Mouse (Mus musculus) stomach, postnatal 0 days (tissue): ENCODE data around the gene Tagln2.

ENCODE experiments used
- CTCF ChIP-seq: IDR thresholded peaks from 2 replicates; pipeline ENCODE4 v1.5.1; 2016; ENCODE audit warnings: antibody characterized with exemption, low read depth, mild to moderate bottlenecking, moderate library complexity
- EP300 ChIP-seq: optimal IDR thresholded peaks from 2 replicates; pipeline ENCODE3; 2016; ENCODE audit warnings: antibody characterized with exemption

DNA sequence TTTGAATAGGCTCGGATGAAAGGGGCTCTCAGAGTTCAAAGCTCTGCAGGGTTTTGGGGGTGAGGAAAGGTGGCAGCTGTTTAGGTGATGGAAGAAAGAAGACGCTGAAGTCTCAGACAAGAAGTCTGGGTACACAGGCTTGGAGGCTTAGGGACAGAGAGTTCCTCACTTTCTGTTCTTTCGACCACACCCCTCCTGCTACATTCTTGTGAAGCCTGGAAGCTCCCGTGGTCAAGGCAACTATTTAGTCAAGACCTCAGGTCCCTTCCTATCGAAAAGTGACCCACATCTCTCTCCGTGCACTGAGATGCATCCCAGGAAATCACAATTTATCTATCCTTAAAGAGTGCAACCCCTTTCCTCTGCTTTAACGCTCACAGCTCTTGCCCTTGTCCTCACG lies 49.9 kb downstream of the Tagln2 start:
- no peak for TF ChIP-seq CTCF
- no peak for TF ChIP-seq EP300
